Mouse (Mus musculus) neural tube, embryonic 15.5 days (tissue): ENCODE results near the gene Plin3. TPM values are rescaled to one million over a fixed set of nuclear protein-coding genes. Genes with fewer than 3 reads are reported as not detected.
A peak's percentile ranks its signal among the peaks of the same experiment; 100 is the strongest.

ENCODE experiments used
- ATAC-seq: fragments of 200-750 bp; cut with Nextera tagmentation; 2 replicates; pipeline ENCODE4 v1.8.0; 2017; ENCODE audit warnings: mild to moderate bottlenecking, moderate TSS enrichment, moderate library complexity; ENCODE audit not compliant: low FRiP score
- H3K27ac ChIP-seq: fragments of 300-500 bp; sonication (generic); replicated peaks from 2 replicates; pipeline ENCODE4 v1.5.1; 2015; ENCODE audit warnings: mild to moderate bottlenecking, inconsistent platforms
- H3K27me3 ChIP-seq: fragments of 300-500 bp; sonication (generic); replicated peaks from 2 replicates; pipeline ENCODE4 v1.6.1; 2015; ENCODE audit warnings: inconsistent platforms
- H3K36me3 ChIP-seq: fragments of 300-500 bp; sonication (generic); 2 replicates; pipeline ENCODE4 v1.6.1; 2015; ENCODE audit warnings: inconsistent platforms
- H3K4me1 ChIP-seq: fragments of 300-500 bp; sonication (generic); 2 replicates; pipeline ENCODE4 v1.6.1; 2015; ENCODE audit warnings: inconsistent platforms
- H3K4me2 ChIP-seq: fragments of 300-500 bp; sonication (generic); 2 replicates; pipeline ENCODE4 v1.6.1; 2015; ENCODE audit warnings: inconsistent platforms, mild to moderate bottlenecking, moderate library complexity
- H3K4me3 ChIP-seq: fragments of 300-500 bp; sonication (generic); replicated peaks from 2 replicates; pipeline ENCODE4 v1.5.1; 2015; ENCODE audit warnings: mild to moderate bottlenecking, inconsistent platforms
- H3K9ac ChIP-seq: fragments of 300-500 bp; sonication (generic); replicated peaks from 2 replicates; pipeline ENCODE4 v1.6.1; 2015; ENCODE audit warnings: mild to moderate bottlenecking, inconsistent platforms
- H3K9me3 ChIP-seq: fragments of 300-500 bp; sonication (generic); replicated peaks from 2 replicates; pipeline ENCODE4 v1.6.1; 2016; ENCODE audit warnings: inconsistent platforms
- WGBS: fragments of 180-500 bp; shearing (Covaris S2); methylation state at CpG from one replicate; pipeline ENCODE4 v1.1.7; 2015; ENCODE audit warnings: mixed read lengths; 5-methylcytosine and 5-hydroxymethylcytosine counted together
- polyA plus RNA-seq: library from polyadenylated mRNA; unstranded; fragments of >200 nt; fragmentation: Nextera tagmentation; extraction: Ambion mirVana; gene quantifications from 2 replicates; pipeline ENCODE4 v1.2.1, GENCODE M21; 2015

Plin3 gene
- polyA plus RNA-seq, 1 experiment from 2014 or later = 13.2 TPM

DNA sequence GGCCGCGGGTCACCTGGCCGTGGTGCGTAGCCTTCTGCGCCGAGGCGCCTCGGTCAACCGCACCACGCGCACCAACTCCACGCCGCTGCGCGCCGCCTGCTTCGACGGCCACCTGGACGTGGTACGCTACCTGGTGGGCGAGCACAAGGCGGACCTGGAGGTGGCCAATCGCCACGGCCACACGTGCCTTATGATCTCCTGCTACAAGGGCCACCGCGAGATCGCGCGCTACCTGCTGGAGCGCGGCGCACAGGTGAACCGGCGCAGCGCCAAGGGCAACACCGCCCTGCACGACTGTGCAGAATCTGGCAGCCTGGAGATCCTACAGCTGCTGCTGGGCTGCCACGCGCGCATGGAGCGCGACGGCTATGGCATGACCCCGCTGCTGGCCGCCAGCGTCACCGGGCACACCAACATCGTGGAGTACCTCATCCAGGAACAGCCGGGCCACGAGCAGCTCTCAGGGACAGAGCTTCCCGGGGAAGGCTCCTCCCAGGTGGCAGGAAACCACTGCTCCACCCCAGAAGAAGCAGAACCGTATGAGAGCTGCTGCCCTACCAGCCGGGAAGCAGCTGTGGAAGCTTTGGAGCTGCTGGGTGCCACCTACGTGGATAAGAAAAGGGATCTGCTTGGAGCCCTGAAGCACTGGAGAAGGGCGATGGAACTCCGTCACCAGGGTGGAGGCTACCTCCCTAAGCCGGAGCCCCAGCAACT lies 35.3 kb downstream of the Plin3 start:
- H3K4me3 ChIP-seq = peak overlapping the region; percentile 65
- no peaks in the 10 kb centered on the region for H3K27me3 ChIP-seq
- peaks cover 63% of the 10 kb centered on the region for H3K4me1 ChIP-seq
- 0 out of 2 replicates have a peak, but pooled peaks have one; percentile 1 for ATAC-seq
- peaks cover 34% of the 10 kb centered on the region for H3K36me3 ChIP-seq
- peak overlapping the region; percentile 92 for H3K4me2 ChIP-seq
- no peaks in the 10 kb centered on the region for H3K9me3 ChIP-seq
- H3K9ac ChIP-seq = peak overlapping the region; percentile 62
- 12% methylated on average over 54 of the region's 58 CpGs for WGBS
- H3K27ac ChIP-seq = peak overlapping the region; percentile 88

GRCm38 (mm10) chr17:56256239-56256881 lies 36.3 kb downstream of the Plin3 start, which contains the start of gene Fem1a:
Fem1a (plus strand) TSS chr17:56256810.
- Histone ChIP-seq H3K4me1 (peaks cover 56% of the 10 kb centered on the region), H3K27ac (peak within 1 kb of the TSS; percentile 95), H3K27me3 (no peaks in the 10 kb centered on the region), H3K4me3 (peak within 1 kb of the TSS; percentile 65), H3K36me3 (peaks cover 24% of the 10 kb centered on the region), H3K9me3 (no peaks in the 10 kb centered on the region), H3K9ac (peak within 1 kb of the TSS; percentile 62), H3K4me2 (peak within 1 kb of the TSS; percentile 92)
- peak; percentile 92 for ATAC-seq
- under 1% methylated on average over 28 of the region's 28 CpGs for WGBS

DNA sequence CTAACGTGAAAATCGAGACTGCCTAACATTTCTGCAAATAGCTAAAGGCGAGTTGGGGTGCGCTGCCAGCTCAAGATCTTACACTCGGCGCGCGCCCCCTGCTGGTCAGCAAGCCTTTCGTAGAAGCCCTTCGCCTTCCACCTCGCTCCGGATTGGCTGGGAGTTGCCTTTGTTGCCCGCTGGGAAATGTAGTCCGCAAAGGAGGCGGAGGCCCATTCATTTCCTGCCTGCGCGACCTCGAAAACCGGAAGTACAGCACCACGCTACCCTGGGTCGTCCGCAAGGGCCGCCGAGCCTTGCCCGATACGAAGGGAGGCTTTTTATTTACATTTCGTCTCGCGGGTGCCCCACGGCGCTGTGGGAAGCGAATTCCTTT lies 36.8 kb downstream of the Plin3 start:
- Histone ChIP-seq H3K27ac (peak overlapping the region; percentile 95), H3K9me3 (no peaks in the 10 kb centered on the region), H3K4me1 (peaks cover 56% of the 10 kb centered on the region), H3K4me3 (peak overlapping the region; percentile 65), H3K27me3 (no peaks in the 10 kb centered on the region), H3K36me3 (peaks cover 20% of the 10 kb centered on the region), H3K9ac (peak overlapping the region; percentile 58), H3K4me2 (peak overlapping the region; percentile 92)
- ATAC-seq = peak; percentile 94
- under 1% methylated on average over 32 of the region's 32 CpGs for WGBS

- Histone ChIP-seq H3K27me3 (no peaks in the 10 kb centered on the region), H3K9ac (peak overlapping the region; percentile 36; the same call in 1 of the 2 replicates), H3K4me3 (peak overlapping the region; percentile 65), H3K36me3 (peaks cover 20% of the 10 kb centered on the region), H3K9me3 (no peaks in the 10 kb centered on the region), H3K4me1 (peaks cover 56% of the 10 kb centered on the region), H3K4me2 (peak overlapping the region; percentile 92), H3K27ac (peak overlapping the region; percentile 95)
- WGBS = 16% methylated on average over 9 of the region's 9 CpGs
- ATAC-seq = peak; percentile 35; the same call in 1 of the 2 replicates
Observed at GRCm38 (mm10) chr17:56255429-56255828, 37.2 kb downstream of the Plin3 start.

GRCm38 (mm10) chr17:56254695-56255094 lies 38.0 kb downstream of the Plin3 start:
- H3K36me3 ChIP-seq = peaks cover 14% of the 10 kb centered on the region
- 78% methylated on average over 4 of the region's 4 CpGs for WGBS
- H3K27me3 ChIP-seq = no peaks in the 10 kb centered on the region
- peak overlapping the region; percentile 95 for H3K27ac ChIP-seq
- ATAC-seq = no peak
- H3K4me3 ChIP-seq = no peak overlapping the region
- H3K4me1 ChIP-seq = peaks cover 51% of the 10 kb centered on the region
- H3K9me3 ChIP-seq = no peaks in the 10 kb centered on the region
- H3K9ac ChIP-seq = no peak overlapping the region
- H3K4me2 ChIP-seq = peak overlapping the region; percentile 92; the same call in 1 of the 2 replicates

- Histone ChIP-seq H3K27ac (peak overlapping the region; percentile 81), H3K27me3 (no peaks in the 10 kb centered on the region; the same call in 1 of the 2 replicates), H3K9me3 (no peaks in the 10 kb centered on the region), H3K36me3 (no peaks in the 10 kb centered on the region), H3K4me2 (peak overlapping the region; percentile 35), H3K4me1 (peaks cover 26% of the 10 kb centered on the region), H3K9ac (no peak overlapping the region), H3K4me3 (no peak overlapping the region)
- 15% methylated on average over 6 of the region's 6 CpGs for WGBS
- peak; percentile 23; the same call in 1 of the 2 replicates for ATAC-seq
Observed at GRCm38 (mm10) chr17:56251136-56251829, 41.4 kb downstream of the Plin3 start.

- no peaks in the 10 kb centered on the region for H3K9me3 ChIP-seq
- peaks cover 20% of the 10 kb centered on the region for H3K4me1 ChIP-seq
- H3K4me2 ChIP-seq = no peak overlapping the region
- no peak overlapping the region for H3K9ac ChIP-seq
- H3K36me3 ChIP-seq = no peaks in the 10 kb centered on the region
- ATAC-seq = no peak
- H3K4me3 ChIP-seq = no peak overlapping the region
- H3K27ac ChIP-seq = no peak overlapping the region
- WGBS = 42% methylated on average over 7 of the region's 7 CpGs
- H3K27me3 ChIP-seq = peaks cover 9% of the 10 kb centered on the region; the same call in 1 of the 2 replicates
Observed at GRCm38 (mm10) chr17:56245608-56246007, 47.1 kb downstream of the Plin3 start.

DNA sequence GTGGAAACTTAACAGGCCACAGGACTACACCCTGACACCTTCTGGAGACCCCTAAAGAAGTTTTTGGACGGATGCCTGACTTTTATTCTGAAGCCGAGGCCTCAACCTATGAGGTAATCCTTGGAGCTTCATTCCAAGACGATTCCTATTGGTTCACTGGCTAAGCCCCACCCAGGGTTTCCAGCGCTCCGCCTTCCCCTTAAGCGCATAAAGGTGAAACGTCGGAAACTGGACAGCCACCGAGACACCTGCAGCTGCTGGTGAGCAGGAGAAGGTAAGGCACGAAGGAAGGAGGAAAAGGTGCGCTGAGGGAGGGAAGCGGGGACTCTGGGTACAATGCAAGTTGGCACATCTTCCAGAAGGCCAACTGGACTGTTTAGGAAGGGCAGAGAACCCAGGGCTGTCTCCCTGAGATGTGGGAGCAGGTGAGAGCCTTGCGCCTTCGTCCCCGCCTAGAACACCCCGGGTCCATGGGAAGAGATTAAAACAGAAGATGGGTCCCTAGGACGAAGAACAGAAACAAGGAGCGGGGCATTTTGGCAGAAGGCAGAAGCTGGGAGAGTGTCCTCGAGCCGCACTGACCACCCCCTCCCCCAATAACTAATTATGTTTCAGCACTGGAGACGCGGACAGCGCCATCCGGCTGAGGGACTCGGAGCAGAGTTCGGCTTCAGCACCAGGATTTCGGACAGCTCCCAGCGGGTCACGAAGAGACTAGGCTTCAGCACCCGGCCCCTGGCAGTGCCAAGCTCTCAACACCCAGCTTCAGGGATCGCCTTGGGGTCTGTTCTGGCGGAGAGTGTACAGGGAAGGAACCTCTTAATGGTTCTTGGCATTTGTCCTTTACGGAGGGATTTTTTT lies 50.9 kb downstream of the Plin3 start:
- peak overlapping the region; percentile 58 for H3K27ac ChIP-seq
- H3K36me3 ChIP-seq = no peaks in the 10 kb centered on the region
- H3K4me1 ChIP-seq = peaks cover 16% of the 10 kb centered on the region; the same call in 1 of the 2 replicates
- peak; percentile 94 for ATAC-seq
- H3K27me3 ChIP-seq = peaks cover 18% of the 10 kb centered on the region; the same call in 1 of the 2 replicates
- peak overlapping the region; percentile 51 for H3K4me3 ChIP-seq
- H3K9ac ChIP-seq = peak overlapping the region; percentile 58
- WGBS = under 1% methylated on average over 33 of the region's 33 CpGs
- peak overlapping the region; percentile 64 for H3K4me2 ChIP-seq
- no peaks in the 10 kb centered on the region for H3K9me3 ChIP-seq

DNA sequence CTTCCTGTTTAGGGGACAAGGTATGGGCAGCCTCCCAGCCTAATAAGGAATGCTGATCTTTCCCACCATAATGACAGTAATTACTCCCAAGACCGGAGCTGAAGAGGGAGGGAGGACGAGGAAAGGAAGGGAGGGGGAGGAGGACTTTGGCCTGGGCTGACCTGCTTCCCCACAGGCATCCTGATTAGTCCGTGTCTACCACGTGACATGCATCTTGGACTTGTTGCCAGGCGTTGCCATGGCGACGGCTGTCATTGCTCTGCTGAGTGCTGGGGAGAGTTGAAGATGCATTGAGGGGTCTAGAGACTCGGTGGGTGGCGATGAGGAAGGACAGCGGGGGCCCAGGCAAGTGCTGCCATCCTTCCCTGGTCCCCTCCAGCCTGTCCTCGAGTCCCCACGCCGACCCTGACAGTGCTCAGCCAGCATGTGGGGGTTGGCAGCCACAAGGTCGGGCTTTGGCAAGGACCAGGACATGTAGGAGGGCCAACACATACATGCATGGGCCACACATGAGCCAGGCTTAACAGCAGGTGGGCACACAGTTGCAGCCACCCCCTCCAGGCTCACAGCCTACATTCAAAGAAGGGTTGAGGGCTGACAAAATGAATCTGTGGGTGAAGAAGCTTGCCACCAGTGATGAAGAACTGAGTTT lies 58.7 kb downstream of the Plin3 start:
- peak; percentile 95 for ATAC-seq
- Histone ChIP-seq H3K9ac (no peak overlapping the region), H3K4me1 (peaks cover 13% of the 10 kb centered on the region), H3K36me3 (no peaks in the 10 kb centered on the region), H3K27me3 (no peaks in the 10 kb centered on the region), H3K4me2 (peak overlapping the region; percentile 50), H3K9me3 (no peaks in the 10 kb centered on the region), H3K4me3 (peak overlapping the region; percentile 10; the same call in 1 of the 2 replicates), H3K27ac (peak overlapping the region; percentile 60)
- under 1% methylated on average over 14 of the region's 14 CpGs for WGBS

- peak overlapping the region; percentile 50 for H3K4me2 ChIP-seq
Observed at GRCm38 (mm10) chr17:56233389-56233788, 59.3 kb downstream of the Plin3 start.

More at GRCm38 (mm10) chr17:56233389-56233788, 59.3 kb downstream of the Plin3 start:
- Histone ChIP-seq H3K4me1 (peaks cover 13% of the 10 kb centered on the region), H3K36me3 (no peaks in the 10 kb centered on the region), H3K9me3 (no peaks in the 10 kb centered on the region), H3K27me3 (no peaks in the 10 kb centered on the region), H3K4me3 (peak overlapping the region; percentile 10; the same call in 1 of the 2 replicates), H3K27ac (peak overlapping the region; percentile 60), H3K9ac (no peak overlapping the region)
- 43% methylated on average over 8 of the region's 8 CpGs for WGBS
- ATAC-seq = peak; percentile 43; the same call in 1 of the 2 replicates
